Mouse (Mus musculus) hindbrain, embryonic 15.5 days (tissue): ENCODE results near the gene Spert. TPM values are rescaled to one million over a fixed set of nuclear protein-coding genes. Genes with fewer than 3 reads are reported as not detected.

ENCODE experiments used
- ATAC-seq: fragments of 200-750 bp; cut with Nextera tagmentation; 2 replicates; pipeline ENCODE4 v1.8.0; 2017; ENCODE audit warnings: low read depth, moderate number of reproducible peaks, moderate TSS enrichment; ENCODE audit not compliant: low FRiP score
- H3K27ac ChIP-seq: fragments of 300-500 bp; sonication (generic); replicated peaks from 2 replicates; pipeline ENCODE4 v1.5.1; 2015; ENCODE audit warnings: mild to moderate bottlenecking, inconsistent platforms
- H3K27me3 ChIP-seq: fragments of 300-500 bp; sonication (generic); 2 replicates; pipeline ENCODE4 v1.6.1; 2015; ENCODE audit warnings: control low read depth, inconsistent platforms
- H3K36me3 ChIP-seq: fragments of 300-500 bp; sonication (generic); 2 replicates; pipeline ENCODE4 v1.6.1; 2015; ENCODE audit warnings: control low read depth, inconsistent platforms
- H3K4me1 ChIP-seq: fragments of 300-500 bp; sonication (generic); replicated peaks from 2 replicates; pipeline ENCODE4 v1.6.1; 2015; ENCODE audit warnings: control low read depth, inconsistent platforms
- H3K4me2 ChIP-seq: fragments of 300-500 bp; sonication (generic); 2 replicates; pipeline ENCODE4 v1.6.1; 2015; ENCODE audit warnings: moderate library complexity, mild to moderate bottlenecking, inconsistent platforms
- H3K4me3 ChIP-seq: fragments of 300-500 bp; sonication (generic); 2 replicates; pipeline ENCODE4 v1.5.1; 2015; ENCODE audit warnings: mild to moderate bottlenecking, inconsistent platforms
- H3K9ac ChIP-seq: fragments of 300-500 bp; sonication (generic); 2 replicates; pipeline ENCODE4 v1.6.1; 2015; ENCODE audit warnings: inconsistent platforms
- H3K9me3 ChIP-seq: fragments of 300-500 bp; sonication (generic); 2 replicates; pipeline ENCODE4 v1.6.1; 2016; ENCODE audit warnings: control low read depth, inconsistent platforms
- WGBS: fragments of 180-500 bp; shearing (Covaris S2); methylation state at CpG from one replicate; pipeline ENCODE4 v1.1.7; 2015; 5-methylcytosine and 5-hydroxymethylcytosine counted together
- polyA plus RNA-seq: library from polyadenylated mRNA; unstranded; fragments of >200 nt; fragmentation: Nextera tagmentation; extraction: Ambion mirVana; gene quantifications from 2 replicates; pipeline ENCODE4 v1.2.1, GENCODE M21; 2015

The Spert gene
- polyA plus RNA-seq, result not detected in 2 replicates

- Histone ChIP-seq H3K9ac (no peak within 1 kb of the TSS), H3K36me3 (no peaks in the 10 kb centered on the region), H3K9me3 (no peaks in the 10 kb centered on the region), H3K4me2 (no peak within 1 kb of the TSS), H3K4me1 (no peaks in the 10 kb centered on the region), H3K4me3 (no peak within 1 kb of the TSS), H3K27me3 (no peaks in the 10 kb centered on the region), H3K27ac (no peak within 1 kb of the TSS)
- 63% methylated on average over 3 of the region's 3 CpGs for WGBS
- ATAC-seq, result no peak
Measured at GRCm38 (mm10) chr14:75592978-75593377, at the start of gene Spert. Gene Spert (minus strand): TSS chr14:75593116.

GRCm38 (mm10) chr14:75642080-75642479 lies 49.2 kb upstream of the Spert start, which contains the start of gene Erich6b:
Gene Erich6b (plus strand): TSS chr14:75642259.
- H3K27me3 ChIP-seq, result no peaks in the 10 kb centered on the region
- ATAC-seq, result no peak
- no peak within 1 kb of the TSS for H3K4me3 ChIP-seq
- no peaks in the 10 kb centered on the region for H3K36me3 ChIP-seq
- H3K9ac ChIP-seq, result no peak within 1 kb of the TSS
- no peak within 1 kb of the TSS for H3K27ac ChIP-seq
- H3K4me1 ChIP-seq, result peaks cover 3% of the 10 kb centered on the region
- 75% methylated on average over 8 of the region's 8 CpGs for WGBS
- no peaks in the 10 kb centered on the region for H3K9me3 ChIP-seq
- H3K4me2 ChIP-seq, result no peak within 1 kb of the TSS

- no peak for ATAC-seq
- H3K4me3 ChIP-seq, result no peak overlapping the region
- no peaks in the 10 kb centered on the region for H3K36me3 ChIP-seq
- no peak overlapping the region for H3K4me2 ChIP-seq
- H3K27ac ChIP-seq, result no peak overlapping the region
- no peaks in the 10 kb centered on the region for H3K9me3 ChIP-seq
- H3K27me3 ChIP-seq, result no peaks in the 10 kb centered on the region
- no peak overlapping the region for H3K9ac ChIP-seq
- WGBS, result 60% methylated on average over 6 of the region's 6 CpGs
- peaks cover 2% of the 10 kb centered on the region for H3K4me1 ChIP-seq
Measured at GRCm38 (mm10) chr14:75641369-75641768, 48.5 kb upstream of the Spert start.

- Histone ChIP-seq H3K27ac (no peak overlapping the region), H3K4me3 (no peak overlapping the region), H3K36me3 (no peaks in the 10 kb centered on the region), H3K4me2 (no peak overlapping the region), H3K4me1 (peaks cover 7% of the 10 kb centered on the region), H3K27me3 (no peaks in the 10 kb centered on the region), H3K9ac (no peak overlapping the region), H3K9me3 (no peaks in the 10 kb centered on the region)
- ATAC-seq, result no peak
- 88% methylated on average over 2 of the region's 2 CpGs for WGBS
Measured at GRCm38 (mm10) chr14:75640846-75641245, 47.9 kb upstream of the Spert start.

GRCm38 (mm10) chr14:75637641-75638040 lies 44.7 kb upstream of the Spert start:
- no peak overlapping the region for H3K27ac ChIP-seq
- H3K4me3 ChIP-seq, result no peak overlapping the region
- ATAC-seq, result no peak
- H3K27me3 ChIP-seq, result no peaks in the 10 kb centered on the region
- H3K9ac ChIP-seq, result no peak overlapping the region
- WGBS, result 66% methylated on average over 4 of the region's 4 CpGs
- no peaks in the 10 kb centered on the region for H3K36me3 ChIP-seq
- no peaks in the 10 kb centered on the region for H3K9me3 ChIP-seq
- no peak overlapping the region for H3K4me2 ChIP-seq
- H3K4me1 ChIP-seq, result peaks cover 13% of the 10 kb centered on the region

GRCm38 (mm10) chr14:75636107-75636506 lies 43.2 kb upstream of the Spert start:
- Histone ChIP-seq H3K4me2 (no peak overlapping the region), H3K27me3 (no peaks in the 10 kb centered on the region), H3K9ac (no peak overlapping the region), H3K27ac (no peak overlapping the region), H3K4me1 (peaks cover 13% of the 10 kb centered on the region), H3K9me3 (no peaks in the 10 kb centered on the region), H3K4me3 (no peak overlapping the region), H3K36me3 (no peaks in the 10 kb centered on the region)
- no peak for ATAC-seq
- WGBS, result 35% methylated on average over 7 of the region's 7 CpGs

GRCm38 (mm10) chr14:75635350-75635749 lies 42.4 kb upstream of the Spert start:
- Histone ChIP-seq H3K9ac (no peak overlapping the region), H3K27ac (no peak overlapping the region), H3K27me3 (no peaks in the 10 kb centered on the region), H3K4me1 (peaks cover 13% of the 10 kb centered on the region), H3K4me3 (no peak overlapping the region), H3K36me3 (no peaks in the 10 kb centered on the region), H3K9me3 (no peaks in the 10 kb centered on the region), H3K4me2 (no peak overlapping the region)
- ATAC-seq, result no peak
- WGBS, result 67% methylated on average over 12 of the region's 12 CpGs

GRCm38 (mm10) chr14:75628870-75629269 lies 36.0 kb upstream of the Spert start:
- Histone ChIP-seq H3K4me2 (no peak overlapping the region), H3K9me3 (no peaks in the 10 kb centered on the region), H3K27ac (no peak overlapping the region), H3K4me3 (no peak overlapping the region), H3K36me3 (no peaks in the 10 kb centered on the region), H3K9ac (no peak overlapping the region), H3K4me1 (no peaks in the 10 kb centered on the region), H3K27me3 (no peaks in the 10 kb centered on the region)
- 91% methylated on average over 8 of the region's 8 CpGs for WGBS
- ATAC-seq, result no peak

GRCm38 (mm10) chr14:75622984-75623383 lies 30.1 kb upstream of the Spert start:
- H3K4me2 ChIP-seq, result no peak overlapping the region
- ATAC-seq, result peak; percentile 30; the same call in 1 of the 2 replicates
- 41% methylated on average over 7 of the region's 7 CpGs for WGBS
- H3K36me3 ChIP-seq, result no peaks in the 10 kb centered on the region
- no peaks in the 10 kb centered on the region for H3K27me3 ChIP-seq
- no peak overlapping the region for H3K27ac ChIP-seq
- no peak overlapping the region for H3K9ac ChIP-seq
- H3K4me3 ChIP-seq, result no peak overlapping the region
- 0 out of 2 replicates have a peak, but pooled peaks cover 4% of the 10 kb centered on the region for H3K4me1 ChIP-seq
- H3K9me3 ChIP-seq, result no peaks in the 10 kb centered on the region

GRCm38 (mm10) chr14:75616375-75616774 lies 23.5 kb upstream of the Spert start:
- WGBS, result 55% methylated on average over 6 of the region's 6 CpGs
- ATAC-seq, result no peak
- H3K36me3 ChIP-seq, result no peaks in the 10 kb centered on the region

GRCm38 (mm10) chr14:75609176-75609575 lies 16.3 kb upstream of the Spert start:
- Histone ChIP-seq H3K4me1 (no peaks in the 10 kb centered on the region), H3K4me3 (no peak overlapping the region), H3K4me2 (no peak overlapping the region), H3K27ac (no peak overlapping the region), H3K9me3 (no peaks in the 10 kb centered on the region), H3K27me3 (no peaks in the 10 kb centered on the region), H3K36me3 (no peaks in the 10 kb centered on the region), H3K9ac (no peak overlapping the region)
- 95% methylated on average over 2 of the region's 2 CpGs for WGBS
- no peak for ATAC-seq

More at GRCm38 (mm10) chr14:75616375-75616774, 23.5 kb upstream of the Spert start:
- Histone ChIP-seq H3K9me3 (no peaks in the 10 kb centered on the region), H3K4me3 (no peak overlapping the region), H3K27ac (no peak overlapping the region), H3K9ac (no peak overlapping the region), H3K4me1 (0 out of 2 replicates have a peak, but pooled peaks cover 4% of the 10 kb centered on the region), H3K4me2 (no peak overlapping the region), H3K27me3 (no peaks in the 10 kb centered on the region)

GRCm38 (mm10) chr14:75583870-75584269 lies 9.0 kb downstream of the Spert start:
- no peak overlapping the region for H3K27ac ChIP-seq
- H3K9ac ChIP-seq, result no peak overlapping the region
- H3K36me3 ChIP-seq, result no peaks in the 10 kb centered on the region
- no peak overlapping the region for H3K4me2 ChIP-seq
- H3K9me3 ChIP-seq, result no peaks in the 10 kb centered on the region
- no peak for ATAC-seq
- no peaks in the 10 kb centered on the region for H3K27me3 ChIP-seq
- no peak overlapping the region for H3K4me3 ChIP-seq
- H3K4me1 ChIP-seq, result no peaks in the 10 kb centered on the region
- 88% methylated on average over 12 of the region's 12 CpGs for WGBS

GRCm38 (mm10) chr14:75579010-75579409 lies 13.9 kb downstream of the Spert start:
- no peaks in the 10 kb centered on the region for H3K27me3 ChIP-seq
- H3K27ac ChIP-seq, result no peak overlapping the region
- no peaks in the 10 kb centered on the region for H3K4me1 ChIP-seq
- 88% methylated on average over 6 of the region's 6 CpGs for WGBS
- no peaks in the 10 kb centered on the region for H3K9me3 ChIP-seq
- ATAC-seq, result no peak
- no peak overlapping the region for H3K9ac ChIP-seq
- H3K4me3 ChIP-seq, result no peak overlapping the region
- no peak overlapping the region for H3K4me2 ChIP-seq
- H3K36me3 ChIP-seq, result no peaks in the 10 kb centered on the region
